Mouse (Mus musculus) forebrain, postnatal 0 days (tissue): ENCODE measurements around the gene Fbxo10. TPM values are rescaled to one million over a fixed set of nuclear protein-coding genes. Genes with fewer than 3 reads are reported as not detected.
A peak's percentile ranks its signal among the peaks of the same experiment; 100 is the strongest.

Experiments used
- ATAC-seq: fragments of 200-750 bp; cut with Nextera tagmentation; 2 replicates; pipeline ENCODE4 v1.8.0; 2017; ENCODE audit warnings: mild to moderate bottlenecking, moderate library complexity
- DNase-seq: peaks from one replicate; pipeline ENCODE4 v3.0.0-alpha.2; 2015
- H3K27ac ChIP-seq: fragments of 300-500 bp; sonication (generic); 2 replicates; pipeline ENCODE4 v1.5.1; 2014; ENCODE audit warnings: low read depth, mild to moderate bottlenecking, antibody characterized with exemption, low read length, moderate library complexity, mixed read lengths
- H3K27me3 ChIP-seq: fragments of 300-500 bp; sonication (generic); 2 replicates; pipeline ENCODE4 v1.6.1; 2014; ENCODE audit warnings: mild to moderate bottlenecking, low read length, mixed read lengths; ENCODE audit not compliant: insufficient read depth
- H3K36me3 ChIP-seq: fragments of 300-500 bp; sonication (generic); 2 replicates; pipeline ENCODE4 v1.6.1; 2014; ENCODE audit warnings: mild to moderate bottlenecking, moderate library complexity; ENCODE audit not compliant: insufficient read depth
- H3K4me1 ChIP-seq: fragments of 300-500 bp; sonication (generic); 2 replicates; pipeline ENCODE4 v1.6.1; 2014; ENCODE audit warnings: antibody characterized with exemption; ENCODE audit not compliant: insufficient read depth
- H3K4me2 ChIP-seq: fragments of 300-500 bp; sonication (generic); 2 replicates; pipeline ENCODE4 v1.6.1; 2014; ENCODE audit warnings: low read depth, mild to moderate bottlenecking, moderate library complexity
- H3K4me3 ChIP-seq: fragments of 300-500 bp; sonication (generic); 2 replicates; pipeline ENCODE4 v1.5.1; 2014; ENCODE audit warnings: low read depth, low read length, mixed read lengths
- H3K9ac ChIP-seq: fragments of 300-500 bp; sonication (generic); 2 replicates; pipeline ENCODE4 v1.6.1; 2014; ENCODE audit warnings: mild to moderate bottlenecking
- H3K9me3 ChIP-seq: fragments of 300-500 bp; sonication (generic); 2 replicates; pipeline ENCODE4 v1.6.1; 2016; ENCODE audit warnings: low read length
- CTCF ChIP-seq: sonication (generic); IDR thresholded peaks from 2 replicates; pipeline ENCODE4 v1.5.1; 2016; ENCODE audit warnings: antibody characterized with exemption, control low read depth, low read depth
- WGBS: fragments of 180-500 bp; shearing (Covaris S2); extraction: QIAGEN DNeasy Blood & Tissue Kit; methylation state at CpG from one replicate; pipeline ENCODE4 v1.1.7; 2014; 5-methylcytosine and 5-hydroxymethylcytosine counted together
- polyA plus RNA-seq: library from polyadenylated mRNA; unstranded; fragments of >200 nt; fragmentation: Nextera tagmentation; extraction: Ambion mirVana; gene quantifications from 2 replicates; pipeline ENCODE4 v1.2.1, GENCODE M21; 2015
- total RNA-seq: library from RNA; depleted of rRNA; stranded (reverse); fragments of >200 nt; gene quantifications from 2 replicates; pipeline ENCODE4 v1.2.3, GENCODE M21; 2014

The Fbxo10 gene
- total and polyA plus RNA-seq, 2 experiments from 2014 or later = 13.5 to 28.8 TPM

DNA sequence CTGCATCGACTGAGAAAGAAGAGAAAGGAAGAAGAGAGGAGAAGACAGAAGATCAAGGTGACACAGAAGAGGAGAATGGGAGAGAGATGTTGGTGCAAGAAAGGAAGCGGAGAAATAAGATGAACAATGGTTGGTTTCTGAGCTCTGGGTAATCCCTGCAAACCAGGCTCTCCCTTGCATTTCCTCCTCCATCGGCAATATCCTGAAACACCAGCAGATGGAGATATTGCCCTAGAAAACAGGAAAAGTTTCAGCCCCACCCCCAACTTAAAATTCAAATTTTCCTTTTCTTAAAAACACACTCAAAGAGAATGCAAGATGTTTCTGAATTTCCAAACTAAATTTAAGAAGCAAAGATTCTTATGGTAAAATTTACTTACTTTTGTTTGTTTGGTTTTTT lies 68.8 kb downstream of the Fbxo10 start:
- no peaks in the 10 kb centered on the region for H3K36me3 ChIP-seq
- ATAC-seq (no peak), DNase-seq (peak; percentile 87)
- peaks cover 11% of the 10 kb centered on the region for H3K4me1 ChIP-seq
- 6% methylated on average over 3 of the region's 3 CpGs for WGBS
- H3K4me2 ChIP-seq = no peak overlapping the region
- peak; percentile 86 for TF ChIP-seq CTCF
- no peaks in the 10 kb centered on the region for H3K9me3 ChIP-seq
- H3K9ac ChIP-seq = no peak overlapping the region
- no peak overlapping the region for H3K4me3 ChIP-seq
- no peaks in the 10 kb centered on the region for H3K27me3 ChIP-seq
- H3K27ac ChIP-seq = no peak overlapping the region

GRCm38 (mm10) chr4:45013537-45013936 lies 70.9 kb downstream of the Fbxo10 start:
- no peak overlapping the region for H3K27ac ChIP-seq

GRCm38 (mm10) chr4:45013031-45013431 lies 71.4 kb downstream of the Fbxo10 start:
- Histone ChIP-seq H3K36me3 (no peaks in the 10 kb centered on the region), H3K4me3 (peak overlapping the region; percentile 79), H3K27ac (peak overlapping the region; percentile 77), H3K9me3 (no peaks in the 10 kb centered on the region), H3K4me2 (peak overlapping the region; percentile 78), H3K27me3 (no peaks in the 10 kb centered on the region), H3K9ac (peak overlapping the region; percentile 54), H3K4me1 (peaks cover 7% of the 10 kb centered on the region)
- no peak for TF ChIP-seq CTCF
- no peak for DNase-seq
- no peak for ATAC-seq
- 2% methylated on average over 13 of the region's 13 CpGs for WGBS

More at GRCm38 (mm10) chr4:45013537-45013936, 70.9 kb downstream of the Fbxo10 start:
- H3K36me3 ChIP-seq = no peaks in the 10 kb centered on the region
- ATAC-seq (no peak), DNase-seq (no peak)
- H3K4me2 ChIP-seq = peak overlapping the region; percentile 78
- peaks cover 7% of the 10 kb centered on the region for H3K4me1 ChIP-seq
- 8% methylated on average over 2 of the region's 2 CpGs for WGBS
- peak overlapping the region; percentile 79 for H3K4me3 ChIP-seq
- H3K27me3 ChIP-seq = no peaks in the 10 kb centered on the region
- H3K9me3 ChIP-seq = no peaks in the 10 kb centered on the region
- TF ChIP-seq CTCF = no peak
- 0 out of 2 replicates have a peak overlapping the region, but pooled peaks have one; percentile 54 for H3K9ac ChIP-seq

DNA sequence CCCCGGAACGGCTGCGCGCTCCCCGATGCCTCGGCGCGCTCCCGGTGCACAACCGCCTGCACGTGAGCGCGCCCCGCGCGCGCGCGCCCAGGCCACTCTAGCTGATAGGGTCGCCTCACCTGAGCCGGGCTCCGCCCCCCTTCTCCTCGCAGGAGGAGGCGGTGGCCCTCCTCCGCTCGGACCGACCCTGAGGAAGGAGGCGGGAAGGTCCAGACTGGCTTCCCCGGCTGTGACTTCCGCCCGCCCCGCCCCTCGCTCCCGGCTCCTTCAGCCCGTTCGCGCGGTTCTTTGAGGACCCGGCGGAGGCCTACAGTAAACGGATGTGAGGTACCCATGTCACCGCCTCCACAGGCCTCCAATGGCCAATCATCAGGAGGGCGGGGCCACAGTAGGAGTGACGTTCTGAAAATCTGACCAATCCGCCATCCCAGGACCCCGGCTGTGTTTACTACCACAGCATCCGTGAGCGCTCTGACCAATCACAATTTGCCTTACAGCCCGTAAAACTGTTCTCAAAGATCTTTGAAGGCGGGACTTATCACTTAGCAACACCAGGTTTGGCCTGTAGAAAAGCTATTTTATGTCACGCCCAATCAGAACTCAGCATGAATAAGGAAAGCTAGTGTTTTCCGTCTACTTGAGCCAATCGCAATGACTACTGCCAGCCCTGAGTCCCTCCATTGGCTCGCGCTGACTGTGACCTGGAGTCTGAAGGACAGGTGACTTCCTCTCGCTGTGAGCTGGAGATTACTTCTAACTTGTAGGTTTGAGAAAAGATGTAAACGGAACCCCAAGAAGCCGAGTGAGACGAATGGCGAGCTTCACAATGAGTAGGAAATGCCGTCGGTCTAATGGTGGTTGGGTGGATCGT lies 72.1 kb downstream of the Fbxo10 start, which contains the start of gene Zbtb5:
TSS of gene Zbtb5 (minus strand) at position 308 of the 871 bp plus-strand sequence.
- peak within 1 kb of the TSS; percentile 78 for H3K4me2 ChIP-seq
- peak within 1 kb of the TSS; percentile 92 for H3K9ac ChIP-seq
- no peaks in the 10 kb centered on the region for H3K36me3 ChIP-seq
- H3K27me3 ChIP-seq = no peaks in the 10 kb centered on the region
- WGBS = 0% methylated on average over 57 of the region's 63 CpGs
- ATAC-seq (peak; percentile 97), DNase-seq (peak; percentile 100)
- peak within 1 kb of the TSS; percentile 86 for H3K4me3 ChIP-seq
- TF ChIP-seq CTCF = no peak
- peaks cover 7% of the 10 kb centered on the region for H3K4me1 ChIP-seq
- no peaks in the 10 kb centered on the region for H3K9me3 ChIP-seq
- H3K27ac ChIP-seq = peak within 1 kb of the TSS; percentile 95

DNA sequence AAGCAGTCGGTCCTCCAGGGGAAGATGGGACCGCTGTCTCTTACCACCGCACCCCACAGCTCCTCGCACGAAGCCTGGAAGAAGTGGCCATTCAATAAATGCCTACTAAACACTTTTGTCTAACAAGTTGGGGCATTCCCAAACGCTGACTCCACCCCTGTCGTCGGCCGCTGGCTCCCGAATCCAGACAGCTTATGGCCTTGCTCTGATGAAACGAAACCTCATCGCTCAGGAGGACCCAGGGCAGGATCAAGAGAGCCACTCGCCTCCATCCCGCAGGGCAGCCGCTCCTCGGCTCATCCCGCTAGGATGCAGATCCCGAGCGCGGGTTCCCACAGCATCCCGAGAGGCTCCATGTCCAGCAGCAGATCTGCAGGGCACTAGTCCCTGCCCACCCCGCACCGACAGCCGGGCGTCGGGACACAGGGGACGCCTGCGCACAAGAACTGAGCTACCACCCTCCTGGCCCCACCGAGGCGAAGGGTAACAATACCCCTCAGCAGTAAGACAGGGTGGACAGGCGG lies 72.8 kb downstream of the Fbxo10 start:
- Histone ChIP-seq H3K9ac (peak overlapping the region; percentile 92), H3K4me3 (peak overlapping the region; percentile 86), H3K9me3 (no peaks in the 10 kb centered on the region), H3K36me3 (no peaks in the 10 kb centered on the region), H3K4me1 (peaks cover 7% of the 10 kb centered on the region), H3K27me3 (no peaks in the 10 kb centered on the region), H3K4me2 (peak overlapping the region; percentile 70), H3K27ac (peak overlapping the region; percentile 95)
- WGBS = under 1% methylated on average over 31 of the region's 31 CpGs
- DNase-seq (no peak), ATAC-seq (peak; percentile 46)
- TF ChIP-seq CTCF = no peak

DNA sequence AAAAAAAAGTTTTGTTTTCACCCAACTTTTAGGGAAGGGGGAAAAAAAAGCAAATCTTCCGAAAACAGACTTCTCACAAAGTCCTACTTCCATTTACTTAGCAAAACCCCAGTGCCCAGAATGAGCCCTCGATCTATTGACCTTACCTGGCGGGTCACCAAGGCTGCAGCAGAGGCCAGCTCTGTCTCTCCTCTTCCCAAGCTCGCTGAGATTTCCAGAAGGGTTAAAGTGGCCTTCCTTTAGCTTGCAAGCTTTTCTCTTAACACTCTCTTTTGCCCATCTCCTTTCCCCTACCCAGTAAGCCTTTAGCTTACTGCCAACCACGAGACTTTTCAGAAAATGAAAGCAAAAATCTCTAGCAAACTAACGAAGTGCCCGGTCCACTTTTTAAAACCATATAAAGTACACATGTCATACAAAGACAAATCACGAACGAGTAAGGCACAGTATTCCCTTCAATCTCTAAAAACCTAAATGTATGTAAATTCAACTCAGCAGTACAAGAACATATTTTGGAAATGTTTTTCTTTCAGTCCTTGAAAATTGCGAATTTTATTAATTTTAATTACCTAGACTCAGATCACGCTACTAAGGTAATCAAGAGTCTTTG lies 73.5 kb downstream of the Fbxo10 start:
- 7% methylated on average over 11 of the region's 11 CpGs for WGBS
- H3K9me3 ChIP-seq = no peaks in the 10 kb centered on the region

More for the DNA sequence above, 73.5 kb downstream of the Fbxo10 start:
- peak overlapping the region; percentile 86 for H3K4me3 ChIP-seq
- peaks cover 7% of the 10 kb centered on the region for H3K4me1 ChIP-seq
- ATAC-seq (no peak), DNase-seq (no peak)
- TF ChIP-seq CTCF = no peak
- no peaks in the 10 kb centered on the region for H3K36me3 ChIP-seq
- H3K27ac ChIP-seq = peak overlapping the region; percentile 95; the same call in 1 of the 2 replicates
- H3K4me2 ChIP-seq = peak overlapping the region; percentile 70
- H3K9ac ChIP-seq = peak overlapping the region; percentile 92
- H3K27me3 ChIP-seq = no peaks in the 10 kb centered on the region
